Mouse (Mus musculus) adrenal gland, adult 18-20 months (tissue): ENCODE data around the gene Chn1. TPM values are rescaled to one million over a fixed set of nuclear protein-coding genes. Genes with fewer than 3 reads are reported as not detected.
"Not testable (repeated sequence)": the region's sequence is repeated elsewhere in the genome, so short reads cannot be mapped to it uniquely, and the experiment has no call there.

ENCODE experiments used
- DNase-seq, 2 experiments: peaks; one replicate each; pipeline ENCODE4 v3.0.0; 2021 to 2022; ENCODE audit warnings: low spot score in 2 of 2
- long read RNA-seq, 2 experiments: library from polyadenylated mRNA; stranded (forward); transcript quantifications; one replicate each; pipeline ENCODE4 v2.0.0; 2021
- total RNA-seq, 2 experiments: library from RNA; stranded (reverse); gene quantifications; 1 replicate in 1 of 2; 2 replicates in 1 of 2; pipeline ENCODE4 v1.2.3; 2021

Chn1 gene
- 10 to 100 TPM; 11.1 to 20.5 TPM for total RNA-seq
- long read RNA-seq, experiment 1, full-length matches to known transcripts = 5 of 9 reads
- long read RNA-seq, experiment 1, partial matches to known transcripts = 0 of 9 reads
- long read RNA-seq, experiment 1, other reads (novel, unspliced or antisense) = 4 of 9 reads
- long read RNA-seq, experiment 2, full-length matches to known transcripts = 24 of 30 reads
- long read RNA-seq, experiment 2, partial matches to known transcripts = 0 of 30 reads
- long read RNA-seq, experiment 2, other reads (novel, unspliced or antisense) = 6 of 30 reads

- peak; percentile 57 to 61 for DNase-seq
Observed at GRCm38 (mm10) chr2:73774786-73775682, at the start of gene Chn1. Chn1 (minus strand) TSS chr2:73775346.

DNA sequence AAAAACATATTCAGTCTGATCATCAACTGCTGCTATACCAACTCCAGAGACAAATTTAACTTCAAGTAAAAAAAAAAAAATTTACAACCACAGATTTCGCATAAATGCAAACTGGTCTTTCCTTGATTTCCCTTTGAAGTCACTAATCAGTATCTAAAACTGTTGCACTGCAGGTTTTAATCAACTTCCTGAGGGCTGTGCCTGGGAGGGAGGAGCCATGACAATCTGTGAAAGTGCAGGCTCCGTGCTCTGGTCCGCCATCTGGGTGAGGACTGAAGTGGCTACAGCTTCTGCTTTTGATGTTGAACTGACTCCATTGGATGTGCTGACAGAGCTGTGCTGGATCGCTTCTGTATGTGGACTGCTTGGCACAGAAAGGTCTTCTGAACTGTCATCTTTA, 43.6 kb upstream of the Chn1 start:
- DNase-seq = no peak

GRCm38 (mm10) chr2:73807609-73808008, 32.5 kb upstream of the Chn1 start:
- DNase-seq = no peak

DNA sequence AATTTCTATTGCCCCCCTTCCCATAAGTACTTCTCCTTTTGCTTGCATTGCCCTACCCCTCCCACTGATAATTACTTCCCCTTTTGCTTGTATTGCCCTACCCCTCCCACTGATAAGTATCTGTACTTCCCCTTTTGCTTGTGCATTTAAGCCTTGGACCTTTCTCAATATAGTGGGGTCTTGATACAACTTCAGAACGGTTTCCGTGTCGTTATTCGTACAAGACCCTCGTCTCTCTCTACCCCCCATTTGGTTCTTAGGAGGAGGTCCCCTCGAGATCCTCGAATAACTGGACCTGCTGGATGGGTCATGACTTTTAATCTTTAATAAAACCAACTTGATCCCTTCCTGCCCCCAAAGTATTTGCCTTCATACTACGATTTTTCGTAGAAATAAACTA, 25.0 kb upstream of the Chn1 start:
- DNase-seq = not testable (repeated sequence)

GRCm38 (mm10) chr2:73798786-73799185, 23.6 kb upstream of the Chn1 start:
- DNase-seq = no peak

DNA sequence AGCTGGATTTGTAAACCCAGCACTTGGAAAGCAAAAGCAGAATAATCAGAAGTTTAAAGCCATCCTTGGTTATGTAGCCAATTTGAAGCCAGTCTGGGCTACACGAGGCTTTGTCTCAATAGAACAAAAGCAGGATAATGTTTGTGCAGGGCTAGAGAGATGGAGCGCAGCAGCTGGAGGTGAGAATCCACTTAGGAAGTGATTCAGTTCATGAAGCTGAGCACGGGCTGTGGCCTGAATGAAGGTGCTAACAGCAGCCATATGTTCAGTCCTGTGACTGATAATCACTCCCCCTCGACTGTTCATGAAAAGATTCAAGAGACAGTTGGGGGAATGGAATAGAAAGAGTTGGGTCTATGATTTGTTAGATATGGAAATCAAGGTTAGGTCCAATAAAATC, 23.0 kb upstream of the Chn1 start:
- no peak for DNase-seq

- DNase-seq = no peak
Observed at GRCm38 (mm10) chr2:73791846-73792630, 16.9 kb upstream of the Chn1 start.

- DNase-seq = no peak
Observed at GRCm38 (mm10) chr2:73790332-73790731, 15.2 kb upstream of the Chn1 start.

DNA sequence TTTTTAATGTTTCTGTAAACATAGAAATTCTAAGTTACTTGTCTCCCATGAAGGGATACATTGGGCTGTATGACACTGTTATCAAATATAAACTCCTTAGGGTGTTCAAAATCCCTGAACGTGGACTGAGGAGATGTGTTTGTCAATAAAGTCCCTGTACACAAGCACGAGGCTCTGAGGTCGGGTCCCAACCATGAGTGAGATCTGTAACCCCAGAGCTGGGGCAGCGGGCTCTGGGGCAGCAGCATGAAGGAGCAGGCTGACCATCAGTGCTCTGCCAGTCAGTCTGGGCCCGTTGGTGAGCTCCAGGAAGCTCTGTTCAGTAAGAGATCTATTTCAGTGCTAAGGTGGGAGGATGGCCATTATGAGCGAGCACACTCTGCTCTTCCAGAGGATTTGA, 13.2 kb upstream of the Chn1 start:
- DNase-seq = no peak

DNA sequence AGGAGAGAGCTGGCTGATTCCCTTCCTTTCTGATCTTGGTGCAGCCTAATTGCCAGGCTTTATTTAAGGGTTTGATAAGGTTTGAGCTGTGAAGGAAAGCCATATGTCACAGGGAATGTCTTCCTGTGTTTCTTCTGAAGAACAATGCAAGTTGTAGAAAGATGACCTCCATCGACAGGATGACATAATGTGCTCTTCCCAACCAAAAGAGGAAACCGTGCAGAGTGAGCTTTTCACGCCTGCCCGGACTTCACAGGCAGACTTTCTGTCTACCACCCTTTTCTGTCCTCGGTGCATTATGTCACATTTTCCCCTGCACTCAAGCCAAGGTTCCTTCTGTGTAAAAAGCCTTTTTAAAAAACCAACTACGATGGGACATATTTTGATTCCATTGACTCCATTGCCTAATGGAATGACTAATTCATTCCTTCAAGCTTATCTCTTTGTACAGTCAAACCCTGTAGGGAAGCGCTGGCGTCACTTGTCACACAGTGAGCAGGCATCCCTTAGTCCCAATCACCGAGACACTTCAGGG, 7.3 kb upstream of the Chn1 start:
- DNase-seq = no peak

DNA sequence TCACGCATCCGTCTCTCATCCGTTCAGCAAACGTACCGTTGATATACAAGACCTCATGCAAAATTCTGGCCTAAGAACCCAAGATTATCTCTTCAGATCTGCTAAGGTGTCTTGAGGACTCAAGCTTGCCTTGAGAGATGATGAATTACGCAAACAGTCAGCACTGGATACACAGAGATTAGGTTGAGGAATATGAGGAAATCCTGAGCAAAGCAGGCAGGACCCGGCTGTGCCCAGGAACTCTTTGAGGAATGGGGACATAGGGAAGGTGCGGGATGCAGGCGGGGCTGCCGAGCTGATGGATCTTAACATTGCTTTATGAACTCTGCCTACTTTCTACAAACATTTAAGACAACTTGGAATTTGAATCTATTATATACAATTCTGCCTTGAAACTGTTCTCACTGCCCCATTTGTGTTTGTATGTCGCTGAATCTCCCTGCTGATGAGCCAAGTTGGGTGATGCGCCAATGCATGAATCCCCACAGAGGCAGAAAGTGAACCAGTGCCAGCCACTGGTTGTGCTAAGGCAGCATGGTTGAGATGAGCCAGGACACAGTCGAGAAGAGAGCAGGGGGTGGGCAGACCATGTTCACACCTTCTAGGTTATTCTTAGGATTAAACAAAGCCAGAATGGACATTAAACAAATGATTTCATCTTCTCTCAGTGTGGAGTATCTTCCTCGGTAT, 5.3 kb upstream of the Chn1 start:
- DNase-seq = no peak

DNA sequence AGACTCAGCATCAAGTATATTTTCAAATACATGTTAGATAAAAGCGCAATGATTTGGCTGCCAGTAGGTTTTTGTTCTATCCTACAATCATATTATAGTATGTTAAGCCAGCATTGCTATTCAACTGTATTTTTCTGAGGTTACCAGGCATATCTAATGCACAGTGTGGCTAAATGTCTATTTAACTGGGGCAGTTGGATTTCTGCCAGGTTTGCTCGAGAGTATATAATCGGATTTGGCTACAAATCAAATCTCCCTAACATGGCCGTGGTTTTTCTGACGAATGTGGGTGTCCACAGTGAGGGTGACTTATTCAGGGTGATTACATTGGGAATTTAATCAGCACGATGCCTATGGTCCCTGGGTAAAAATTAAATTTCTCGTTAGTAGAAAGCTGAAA, 4.7 kb upstream of the Chn1 start:
- DNase-seq = no peak

GRCm38 (mm10) chr2:73779016-73779595, 4.0 kb upstream of the Chn1 start:
- DNase-seq = no peak

DNA sequence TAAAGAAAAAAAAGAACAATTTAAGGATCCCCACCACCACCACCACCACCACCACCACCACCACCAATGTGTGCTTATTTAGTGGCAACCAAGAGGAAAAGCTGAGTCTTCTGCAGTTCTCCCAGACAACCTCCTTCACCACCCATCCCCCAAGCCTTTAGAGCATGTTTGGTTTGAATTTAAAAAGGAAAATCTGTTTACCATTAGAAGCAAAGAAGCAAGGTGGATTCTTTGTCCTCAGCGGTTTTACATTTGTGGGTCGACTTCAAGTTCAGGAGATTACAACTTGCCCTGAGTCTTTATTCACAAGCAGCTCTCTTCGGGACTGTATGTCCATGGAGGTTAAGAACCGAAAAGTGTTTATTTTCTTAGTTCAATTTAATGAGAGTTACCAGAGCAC, 1.8 kb upstream of the Chn1 start:
- no peak for DNase-seq

- DNase-seq = no peak
Observed at GRCm38 (mm10) chr2:73775683-73776310, 651 bp upstream of the Chn1 start.

DNA sequence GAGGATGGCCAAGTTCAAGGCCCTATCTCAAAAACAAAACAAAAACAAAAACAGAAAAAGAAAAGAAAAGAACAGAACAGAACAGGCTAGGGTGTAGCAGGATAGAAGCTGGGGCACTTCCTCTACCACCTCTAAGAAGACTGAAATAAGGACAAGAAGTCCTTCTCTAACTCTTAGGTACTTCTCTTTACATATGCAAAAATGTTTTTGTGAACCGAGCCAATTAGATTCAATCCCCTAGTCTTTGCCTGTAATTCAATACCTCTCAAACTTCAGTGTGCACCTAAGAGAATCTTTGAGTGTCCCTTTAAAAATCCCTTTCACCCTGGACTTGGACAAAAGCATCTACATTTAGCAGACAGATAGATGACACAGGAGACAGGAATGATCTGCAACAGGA, 2.2 kb downstream of the Chn1 start:
- DNase-seq = no peak

DNA sequence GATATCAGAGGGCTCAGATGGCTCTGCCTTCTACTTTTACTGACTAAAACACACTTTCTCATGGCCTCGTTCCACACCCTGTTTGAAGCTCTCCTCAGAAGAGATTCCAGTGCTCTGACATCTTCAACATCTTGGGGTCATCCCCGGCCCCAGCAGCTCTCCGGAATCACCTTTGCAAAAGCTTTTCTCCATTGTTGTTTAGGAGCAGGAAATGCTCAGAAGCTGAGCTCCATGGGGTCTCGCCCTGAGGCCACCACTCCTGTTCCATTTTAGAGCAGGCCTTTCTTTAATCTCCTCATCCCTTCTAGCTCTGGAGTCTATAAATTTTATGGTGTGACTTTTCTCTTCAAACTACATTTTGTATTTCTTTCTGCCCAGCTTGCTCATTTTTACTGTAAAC, 6.5 kb downstream of the Chn1 start:
- no peak for DNase-seq

DNA sequence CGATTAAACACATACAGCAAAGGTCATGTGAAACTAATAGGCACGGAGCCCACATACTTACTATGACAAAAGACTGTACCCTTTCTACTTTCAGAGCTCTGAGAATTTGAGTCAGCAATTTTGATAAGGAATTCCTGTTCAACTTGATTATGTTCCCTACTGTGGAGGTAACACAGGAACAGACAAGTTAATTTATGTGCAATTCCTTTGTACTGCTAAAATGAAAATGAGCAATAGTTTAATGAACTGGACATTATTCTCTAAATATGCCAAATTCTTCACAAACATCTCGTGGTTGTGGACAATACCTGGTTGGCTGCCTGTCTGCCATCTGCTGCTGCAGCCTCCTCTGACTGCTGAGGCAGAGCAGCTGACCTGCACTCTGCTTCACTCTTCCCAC, 11.6 kb downstream of the Chn1 start:
- DNase-seq = no peak

DNA sequence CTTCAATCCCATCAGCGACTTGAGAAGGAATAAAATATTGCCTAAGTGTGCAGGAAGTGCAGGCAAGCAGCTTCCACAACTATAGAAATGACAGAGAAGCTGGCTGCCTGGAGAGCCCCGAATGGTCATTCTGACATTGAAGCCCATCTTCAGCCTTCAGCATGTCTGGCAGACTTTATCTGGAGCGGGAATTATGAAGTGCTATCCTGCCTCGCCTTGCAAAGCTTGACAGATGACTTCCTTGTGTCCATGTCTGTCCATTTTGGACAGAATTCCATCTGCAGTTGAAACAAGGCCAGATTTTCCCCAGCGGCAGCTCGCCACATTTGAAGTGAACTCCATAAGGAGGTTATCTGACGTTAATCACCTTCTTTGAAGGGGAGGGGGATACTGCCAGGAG, 15.2 kb downstream of the Chn1 start:
- DNase-seq = no peak

GRCm38 (mm10) chr2:73759027-73759426, 16.1 kb downstream of the Chn1 start:
- no peak for DNase-seq
